Mouse (Mus musculus): ENCODE results near the gene Tenm2. TPM values are rescaled to one million over a fixed set of nuclear protein-coding genes. Genes with fewer than 3 reads are reported as not detected.

Gene Tenm2
- polyA plus RNA-seq, 1 experiment from 2014 or later: 1.2 TPM

- no peak for ATAC-seq (ENCODE audit: extremely low read depth, insufficient number of reproducible peaks, low FRiP score, low TSS enrichment)
- Histone ChIP-seq H3K9ac (no peak overlapping the region), H3K4me3 (no peak overlapping the region), H3K9me3 (no peaks in the 10 kb centered on the region), H3K4me1 (peaks cover 12% of the 10 kb centered on the region), H3K4me2 (no peak overlapping the region), H3K36me3 (no peaks in the 10 kb centered on the region), H3K27me3 (replicated peaks) (no peaks in the 10 kb centered on the region), H3K27ac (replicated peaks) (no peak overlapping the region)
- 67% methylated on average over 12 of the region's 12 CpGs for WGBS
These were observed 1122.4 kb downstream of the Tenm2 start for GRCm38 (mm10) chr11:36113326-36113725.

DNA sequence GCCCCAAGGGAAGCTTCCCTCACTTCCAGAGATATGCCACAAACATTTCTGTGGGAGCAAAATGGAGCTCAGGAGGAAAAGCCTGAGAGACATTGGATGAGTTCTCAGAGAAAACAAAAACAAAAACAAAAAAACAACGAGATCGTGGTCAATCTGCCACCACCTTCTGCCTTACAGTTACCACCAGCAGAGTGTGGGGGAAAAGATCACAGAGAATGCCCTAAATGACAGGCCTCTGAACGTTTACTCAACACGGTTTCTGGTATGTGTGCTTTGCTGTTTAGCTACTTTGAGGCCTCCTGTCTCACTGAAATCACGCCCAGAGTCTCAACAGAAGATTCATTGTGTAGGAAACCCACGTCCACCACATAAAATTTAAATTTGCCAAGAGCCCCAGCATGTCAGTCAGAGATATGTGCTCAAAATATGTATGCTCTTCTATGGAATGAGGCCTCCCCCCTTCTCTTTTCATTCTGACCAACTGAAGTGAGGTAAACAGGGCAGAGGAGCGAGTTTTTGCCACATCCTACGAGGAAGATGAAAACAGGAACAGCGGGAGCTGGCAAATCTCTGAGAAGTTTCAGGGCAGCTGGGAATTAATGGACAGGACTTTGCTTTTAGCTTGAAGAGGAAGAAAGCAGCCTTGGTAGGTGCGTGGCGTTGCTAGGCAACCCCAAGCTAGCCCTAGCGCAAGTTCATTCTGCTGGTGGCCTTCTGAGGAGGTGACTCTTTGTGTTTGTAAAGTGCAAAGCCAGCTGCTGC is 1126.6 kb downstream of the Tenm2 start:
- H3K36me3 ChIP-seq: no peaks in the 10 kb centered on the region
- no peaks in the 10 kb centered on the region for H3K27me3 ChIP-seq (replicated peaks)
- no peak overlapping the region for H3K9ac ChIP-seq
- WGBS: 36% methylated on average over 12 of the region's 12 CpGs
- H3K4me3 ChIP-seq: no peak overlapping the region
- no peak overlapping the region for H3K27ac ChIP-seq (replicated peaks)
- no peak for ATAC-seq (ENCODE audit: extremely low read depth, insufficient number of reproducible peaks, low FRiP score, low TSS enrichment)
- peaks cover 13% of the 10 kb centered on the region for H3K4me1 ChIP-seq
- no peaks in the 10 kb centered on the region for H3K9me3 ChIP-seq
- H3K4me2 ChIP-seq: no peak overlapping the region

- H3K36me3 ChIP-seq: no peaks in the 10 kb centered on the region
- ATAC-seq (ENCODE audit: extremely low read depth, insufficient number of reproducible peaks, low FRiP score, low TSS enrichment): no peak
- no peak overlapping the region for H3K27ac ChIP-seq (replicated peaks)
- no peak overlapping the region for H3K4me3 ChIP-seq
- H3K4me1 ChIP-seq: peaks cover 13% of the 10 kb centered on the region
- no peaks in the 10 kb centered on the region for H3K27me3 ChIP-seq (replicated peaks)
- H3K4me2 ChIP-seq: no peak overlapping the region
- WGBS: 75% methylated on average over 6 of the region's 6 CpGs
- H3K9me3 ChIP-seq: no peaks in the 10 kb centered on the region
- H3K9ac ChIP-seq: no peak overlapping the region
These were observed 1127.9 kb downstream of the Tenm2 start for GRCm38 (mm10) chr11:36107840-36108239.

GRCm38 (mm10) chr11:36106639-36107038 is 1129.1 kb downstream of the Tenm2 start:
- no peak overlapping the region for H3K27ac ChIP-seq (replicated peaks)
- no peak overlapping the region for H3K4me2 ChIP-seq
- ATAC-seq (ENCODE audit: extremely low read depth, insufficient number of reproducible peaks, low FRiP score, low TSS enrichment): no peak
- H3K36me3 ChIP-seq: no peaks in the 10 kb centered on the region
- H3K4me3 ChIP-seq: no peak overlapping the region
- no peaks in the 10 kb centered on the region for H3K27me3 ChIP-seq (replicated peaks)
- H3K4me1 ChIP-seq: peaks cover 13% of the 10 kb centered on the region
- no peaks in the 10 kb centered on the region for H3K9me3 ChIP-seq
- WGBS: 41% methylated on average over 10 of the region's 10 CpGs
- H3K9ac ChIP-seq: no peak overlapping the region

GRCm38 (mm10) chr11:36103556-36103955 is 1132.2 kb downstream of the Tenm2 start:
- ATAC-seq (ENCODE audit: extremely low read depth, insufficient number of reproducible peaks, low FRiP score, low TSS enrichment): no peak
- H3K27me3 ChIP-seq (replicated peaks): no peaks in the 10 kb centered on the region
- no peak overlapping the region for H3K4me2 ChIP-seq
- peaks cover 3% of the 10 kb centered on the region for H3K4me1 ChIP-seq
- H3K9me3 ChIP-seq: no peaks in the 10 kb centered on the region
- WGBS: 71% methylated on average over 6 of the region's 6 CpGs
- no peak overlapping the region for H3K27ac ChIP-seq (replicated peaks)
- no peaks in the 10 kb centered on the region for H3K36me3 ChIP-seq
- H3K9ac ChIP-seq: no peak overlapping the region
- H3K4me3 ChIP-seq: no peak overlapping the region

DNA sequence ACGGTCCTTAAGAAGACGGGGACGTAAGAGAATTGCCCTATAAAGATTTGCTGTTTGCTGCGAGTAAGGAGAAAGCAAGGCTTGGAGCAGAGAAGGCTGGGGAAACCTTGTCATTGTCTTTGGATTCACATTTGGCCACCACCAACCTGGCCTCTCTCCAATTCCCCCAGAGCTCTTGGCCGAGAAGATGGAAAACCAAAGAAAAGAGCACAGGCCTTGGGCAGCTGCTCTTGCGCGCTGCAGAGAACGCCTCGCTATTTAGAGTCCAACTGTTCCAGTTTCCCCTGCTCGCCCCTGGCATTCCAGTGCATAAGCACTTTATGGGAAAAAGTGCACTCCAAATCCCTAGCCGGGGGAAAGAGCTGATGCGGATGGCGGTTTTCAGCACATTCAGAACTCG is 1139.5 kb downstream of the Tenm2 start:
- Histone ChIP-seq H3K36me3 (no peaks in the 10 kb centered on the region), H3K27ac (replicated peaks) (no peak overlapping the region; the same call in 1 of the 2 replicates), H3K9ac (no peak overlapping the region), H3K9me3 (no peaks in the 10 kb centered on the region), H3K4me3 (no peak overlapping the region), H3K4me2 (peak overlapping the region; percentile 22; the same call in 1 of the 2 replicates), H3K27me3 (replicated peaks) (no peaks in the 10 kb centered on the region), H3K4me1 (peaks cover 8% of the 10 kb centered on the region)
- no peak for ATAC-seq (ENCODE audit: extremely low read depth, insufficient number of reproducible peaks, low FRiP score, low TSS enrichment)
- 69% methylated on average over 14 of the region's 14 CpGs for WGBS

DNA sequence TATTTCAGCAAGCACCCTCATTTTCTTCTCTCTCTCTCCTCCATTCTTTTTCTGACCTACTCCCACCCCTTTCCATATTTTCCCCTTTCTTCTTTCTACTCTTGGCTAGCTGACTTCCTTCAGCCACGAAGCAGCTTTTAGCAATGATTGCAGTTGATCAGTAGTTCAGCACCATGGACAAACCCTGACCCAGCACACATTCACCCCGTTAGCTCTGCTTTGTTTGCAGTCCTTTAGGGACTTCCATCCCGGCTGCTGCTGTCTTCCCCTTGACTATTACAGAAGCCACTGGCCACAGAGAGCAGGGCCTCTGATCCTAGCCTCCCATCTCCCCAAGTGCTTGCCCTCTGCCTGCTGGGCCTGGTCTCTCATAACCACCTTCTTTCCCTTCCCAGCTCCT is 1145.6 kb downstream of the Tenm2 start:
- Histone ChIP-seq H3K9me3 (no peaks in the 10 kb centered on the region), H3K4me2 (no peak overlapping the region), H3K27me3 (replicated peaks) (no peaks in the 10 kb centered on the region), H3K27ac (replicated peaks) (no peak overlapping the region), H3K4me1 (no peaks in the 10 kb centered on the region), H3K4me3 (no peak overlapping the region), H3K9ac (no peak overlapping the region), H3K36me3 (no peaks in the 10 kb centered on the region)
- ATAC-seq (ENCODE audit: extremely low read depth, insufficient number of reproducible peaks, low FRiP score, low TSS enrichment): no peak
- WGBS: 8% methylated on average over 3 of the region's 3 CpGs

GRCm38 (mm10) chr11:36081399-36082053 is 1154.2 kb downstream of the Tenm2 start:
- no peak overlapping the region for H3K9ac ChIP-seq
- no peaks in the 10 kb centered on the region for H3K9me3 ChIP-seq
- H3K4me3 ChIP-seq: no peak overlapping the region
- no peaks in the 10 kb centered on the region for H3K36me3 ChIP-seq
- H3K4me1 ChIP-seq: no peaks in the 10 kb centered on the region
- H3K27ac ChIP-seq (replicated peaks): no peak overlapping the region
- no peak for ATAC-seq (ENCODE audit: extremely low read depth, insufficient number of reproducible peaks, low FRiP score, low TSS enrichment)
- H3K27me3 ChIP-seq (replicated peaks): no peaks in the 10 kb centered on the region; the same call in 1 of the 2 replicates
- WGBS: 45% methylated on average over 10 of the region's 10 CpGs
- H3K4me2 ChIP-seq: no peak overlapping the region

GRCm38 (mm10) chr11:36080766-36081165 is 1155.0 kb downstream of the Tenm2 start:
- Histone ChIP-seq H3K4me1 (no peaks in the 10 kb centered on the region), H3K9me3 (no peaks in the 10 kb centered on the region), H3K27me3 (replicated peaks) (no peaks in the 10 kb centered on the region; the same call in 1 of the 2 replicates), H3K4me3 (no peak overlapping the region), H3K4me2 (no peak overlapping the region), H3K9ac (no peak overlapping the region), H3K27ac (replicated peaks) (no peak overlapping the region), H3K36me3 (no peaks in the 10 kb centered on the region)
- 58% methylated on average over 11 of the region's 11 CpGs for WGBS
- ATAC-seq (ENCODE audit: extremely low read depth, insufficient number of reproducible peaks, low FRiP score, low TSS enrichment): no peak

DNA sequence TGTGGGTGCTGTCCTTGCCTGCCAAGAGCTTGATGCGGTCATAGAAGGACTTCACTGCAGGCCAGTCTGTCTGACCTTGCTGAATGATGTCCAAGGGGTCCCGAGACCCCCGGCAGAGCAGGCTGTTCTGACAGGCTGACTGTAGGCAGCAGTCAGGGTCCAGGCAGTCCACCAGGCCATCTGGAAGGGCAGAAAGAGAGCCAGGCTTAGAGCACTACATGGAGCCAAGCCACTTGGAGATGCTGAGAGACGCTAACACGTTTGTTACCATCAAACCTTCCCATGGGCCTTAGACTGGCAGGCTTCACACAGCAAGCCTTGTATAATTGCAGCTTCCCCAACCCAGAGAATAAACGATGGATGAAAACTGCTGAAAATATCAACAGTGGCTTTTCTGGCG is 1157.4 kb downstream of the Tenm2 start:
- Histone ChIP-seq H3K9me3 (no peaks in the 10 kb centered on the region), H3K36me3 (no peaks in the 10 kb centered on the region), H3K9ac (no peak overlapping the region), H3K4me1 (no peaks in the 10 kb centered on the region), H3K4me2 (no peak overlapping the region), H3K4me3 (no peak overlapping the region), H3K27ac (replicated peaks) (no peak overlapping the region), H3K27me3 (replicated peaks) (no peaks in the 10 kb centered on the region; the same call in 1 of the 2 replicates)
- WGBS: 79% methylated on average over 7 of the region's 7 CpGs
- no peak for ATAC-seq (ENCODE audit: extremely low read depth, insufficient number of reproducible peaks, low FRiP score, low TSS enrichment)

GRCm38 (mm10) chr11:36074015-36074567 is 1161.7 kb downstream of the Tenm2 start:
- H3K36me3 ChIP-seq: no peaks in the 10 kb centered on the region
- no peaks in the 10 kb centered on the region for H3K9me3 ChIP-seq
- H3K4me2 ChIP-seq: no peak overlapping the region
- no peak overlapping the region for H3K27ac ChIP-seq (replicated peaks)
- peaks cover 11% of the 10 kb centered on the region for H3K4me1 ChIP-seq
- ATAC-seq (ENCODE audit: extremely low read depth, insufficient number of reproducible peaks, low FRiP score, low TSS enrichment): no peak
- H3K27me3 ChIP-seq (replicated peaks): no peaks in the 10 kb centered on the region
- no peak overlapping the region for H3K4me3 ChIP-seq
- WGBS: 63% methylated on average over 8 of the region's 8 CpGs
- H3K9ac ChIP-seq: no peak overlapping the region
